Mouse (Mus musculus): ENCODE measurements at regions not wholly inside any gene's neighbourhood (a gene's known extent, or its start where the extent isn't known, plus 50 kb on each side); places are given as distances from the start of the nearest gene placed in this dataset.
A peak's percentile ranks its signal among the peaks of the same experiment; 100 is the strongest.

- WGBS: 68% methylated on average over 1 of the region's 1 CpGs
- Histone ChIP-seq H3K27ac (ENCODE audit: low read length) (no peak overlapping the region), H3K9me3 (replicated peaks; ENCODE audit: control insufficient read depth, low read length, poor library complexity, severe bottlenecking) (no peaks in the 10 kb centered on the region), H3K27me3 (ENCODE audit: control insufficient read depth, insufficient read depth, low read depth, low read length) (no peaks in the 10 kb centered on the region), H3K4me3 (ENCODE audit: low read depth, low read length) (no peak overlapping the region), H3K9ac (ENCODE audit: low read depth, low read length) (no peak overlapping the region), H3K4me1 (ENCODE audit: control insufficient read depth, insufficient read depth, low read length) (no peaks in the 10 kb centered on the region), H3K4me2 (ENCODE audit: low read length) (no peak overlapping the region), H3K36me3 (ENCODE audit: control insufficient read depth, insufficient read depth, low read length) (no peaks in the 10 kb centered on the region)
- no peak for ATAC-seq
Observed at GRCm38 (mm10) chr6:41225382-41225781, 76.7 kb upstream of the Try4 start.

- Histone ChIP-seq H3K4me1 (ENCODE audit: control insufficient read depth, insufficient read depth, low read length) (no peaks in the 10 kb centered on the region), H3K27me3 (ENCODE audit: control insufficient read depth, insufficient read depth, low read depth, low read length) (no peaks in the 10 kb centered on the region), H3K36me3 (ENCODE audit: control insufficient read depth, insufficient read depth, low read length) (no peaks in the 10 kb centered on the region), H3K4me3 (ENCODE audit: low read depth, low read length) (no peak overlapping the region), H3K9me3 (replicated peaks; ENCODE audit: control insufficient read depth, low read length, poor library complexity, severe bottlenecking) (no peaks in the 10 kb centered on the region), H3K27ac (ENCODE audit: low read length) (no peak overlapping the region), H3K9ac (ENCODE audit: low read depth, low read length) (no peak overlapping the region), H3K4me2 (ENCODE audit: low read length) (no peak overlapping the region)
- 88% methylated on average over 7 of the region's 7 CpGs for WGBS
- no peak for ATAC-seq
Observed at GRCm38 (mm10) chr6:41218415-41218814, 83.7 kb upstream of the Try4 start.

DNA sequence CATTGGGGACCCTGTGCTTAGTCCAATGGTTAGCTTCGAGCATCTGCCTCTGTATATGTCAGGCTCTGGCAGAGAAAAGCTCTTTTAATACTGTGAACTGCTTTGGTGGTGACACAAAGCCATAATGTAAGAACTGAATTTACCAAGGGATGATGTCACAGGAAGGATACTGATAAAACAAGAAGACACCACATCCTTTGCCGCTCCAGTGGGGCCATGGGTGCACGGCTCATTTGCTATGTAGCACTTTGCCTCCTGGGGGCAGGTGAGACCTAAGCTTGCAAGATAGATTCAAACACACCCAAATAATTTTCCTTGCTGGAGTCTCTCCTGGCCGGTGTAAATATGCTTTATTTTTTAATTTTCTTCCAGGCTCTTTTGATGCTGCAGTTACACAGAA lies 86.2 kb upstream of the Try4 start:
- Histone ChIP-seq H3K27ac (ENCODE audit: low read length) (no peak overlapping the region), H3K9me3 (replicated peaks; ENCODE audit: control insufficient read depth, low read length, poor library complexity, severe bottlenecking) (no peaks in the 10 kb centered on the region), H3K36me3 (ENCODE audit: control insufficient read depth, insufficient read depth, low read length) (no peaks in the 10 kb centered on the region), H3K27me3 (ENCODE audit: control insufficient read depth, insufficient read depth, low read depth, low read length) (no peaks in the 10 kb centered on the region), H3K4me2 (ENCODE audit: low read length) (no peak overlapping the region), H3K9ac (ENCODE audit: low read depth, low read length) (no peak overlapping the region), H3K4me3 (ENCODE audit: low read depth, low read length) (no peak overlapping the region), H3K4me1 (ENCODE audit: control insufficient read depth, insufficient read depth, low read length) (no peaks in the 10 kb centered on the region)
- WGBS: 92% methylated on average over 4 of the region's 4 CpGs
- ATAC-seq: no peak

DNA sequence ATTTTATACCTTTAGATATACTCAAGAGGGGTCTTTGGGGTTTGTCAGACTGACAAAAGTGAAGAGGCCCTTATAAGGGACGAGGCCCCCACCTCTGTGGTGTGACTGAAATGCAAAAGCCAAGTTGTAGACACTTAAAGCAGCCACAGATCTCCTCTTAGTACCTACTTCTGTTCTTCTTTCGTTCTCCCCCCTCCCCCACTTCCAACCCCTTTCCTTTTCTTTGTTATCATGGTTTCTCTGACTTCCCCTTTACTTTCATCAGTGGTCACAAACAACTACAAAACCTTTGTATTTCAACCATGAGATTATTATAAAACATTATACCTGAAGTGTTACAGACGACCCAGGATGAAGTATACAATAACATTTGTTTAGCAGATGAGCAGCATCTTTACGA lies 96.2 kb upstream of the Try4 start:
- ATAC-seq: no peak
- Histone ChIP-seq H3K27ac (ENCODE audit: low read length) (no peak overlapping the region), H3K4me2 (ENCODE audit: low read length) (no peak overlapping the region), H3K27me3 (ENCODE audit: control insufficient read depth, insufficient read depth, low read depth, low read length) (no peaks in the 10 kb centered on the region), H3K36me3 (ENCODE audit: control insufficient read depth, insufficient read depth, low read length) (no peaks in the 10 kb centered on the region), H3K4me1 (ENCODE audit: control insufficient read depth, insufficient read depth, low read length) (no peaks in the 10 kb centered on the region), H3K4me3 (ENCODE audit: low read depth, low read length) (no peak overlapping the region), H3K9me3 (replicated peaks; ENCODE audit: control insufficient read depth, low read length, poor library complexity, severe bottlenecking) (no peaks in the 10 kb centered on the region), H3K9ac (ENCODE audit: low read depth, low read length) (no peak overlapping the region)
- 73% methylated on average over 4 of the region's 4 CpGs for WGBS

DNA sequence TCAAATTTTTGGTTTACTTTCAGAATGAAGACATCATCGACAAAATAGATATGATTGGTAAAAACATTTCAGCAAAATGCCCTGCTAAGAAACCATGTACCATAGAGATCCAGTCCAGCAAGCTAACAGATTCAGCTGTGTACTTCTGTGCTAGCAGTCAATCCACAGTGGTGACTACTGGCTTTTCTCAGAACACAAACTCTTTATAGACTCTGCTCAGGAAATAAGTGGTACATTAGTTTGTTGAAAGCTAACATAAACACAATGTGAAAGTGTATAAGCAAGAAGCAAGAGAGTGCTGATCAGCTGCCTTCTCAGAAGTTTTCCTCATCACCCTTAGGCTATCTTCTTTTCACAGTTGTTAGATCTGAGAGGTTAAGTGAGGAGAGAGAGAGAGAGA lies 99.2 kb upstream of the Try4 start:
- no peak overlapping the region for H3K9ac ChIP-seq (ENCODE audit: low read depth, low read length)
- 89% methylated on average over 1 of the region's 1 CpGs for WGBS
- no peak overlapping the region for H3K4me3 ChIP-seq (ENCODE audit: low read depth, low read length)
- no peaks in the 10 kb centered on the region for H3K9me3 ChIP-seq (replicated peaks; ENCODE audit: control insufficient read depth, low read length, poor library complexity, severe bottlenecking)
- no peak overlapping the region for H3K4me2 ChIP-seq (ENCODE audit: low read length)
- ATAC-seq: no peak
- no peak overlapping the region for H3K27ac ChIP-seq (ENCODE audit: low read length)
- H3K4me1 ChIP-seq (ENCODE audit: control insufficient read depth, insufficient read depth, low read length): no peaks in the 10 kb centered on the region
- H3K36me3 ChIP-seq (ENCODE audit: control insufficient read depth, insufficient read depth, low read length): no peaks in the 10 kb centered on the region
- H3K27me3 ChIP-seq (ENCODE audit: control insufficient read depth, insufficient read depth, low read depth, low read length): no peaks in the 10 kb centered on the region

GRCm38 (mm10) chr6:41202302-41202701 lies 99.8 kb upstream of the Try4 start:
- no peak overlapping the region for H3K4me2 ChIP-seq (ENCODE audit: low read length)
- no peak overlapping the region for H3K4me3 ChIP-seq (ENCODE audit: low read depth, low read length)
- no peaks in the 10 kb centered on the region for H3K9me3 ChIP-seq (replicated peaks; ENCODE audit: control insufficient read depth, low read length, poor library complexity, severe bottlenecking)
- no peaks in the 10 kb centered on the region for H3K27me3 ChIP-seq (ENCODE audit: control insufficient read depth, insufficient read depth, low read depth, low read length)
- no peak overlapping the region for H3K9ac ChIP-seq (ENCODE audit: low read depth, low read length)
- no peaks in the 10 kb centered on the region for H3K4me1 ChIP-seq (ENCODE audit: control insufficient read depth, insufficient read depth, low read length)
- no peaks in the 10 kb centered on the region for H3K36me3 ChIP-seq (ENCODE audit: control insufficient read depth, insufficient read depth, low read length)
- ATAC-seq: no peak
- H3K27ac ChIP-seq (ENCODE audit: low read length): no peak overlapping the region
- WGBS: 80% methylated on average over 2 of the region's 2 CpGs

GRCm38 (mm10) chr6:41194464-41194863 lies 107.6 kb upstream of the Try4 start:
- H3K27ac ChIP-seq (ENCODE audit: low read length): no peak overlapping the region
- H3K4me2 ChIP-seq (ENCODE audit: low read length): no peak overlapping the region
- H3K4me1 ChIP-seq (ENCODE audit: control insufficient read depth, insufficient read depth, low read length): no peaks in the 10 kb centered on the region
- H3K4me3 ChIP-seq (ENCODE audit: low read depth, low read length): no peak overlapping the region
- WGBS: 52% methylated on average over 1 of the region's 1 CpGs
- H3K9me3 ChIP-seq (replicated peaks; ENCODE audit: control insufficient read depth, low read length, poor library complexity, severe bottlenecking): no peaks in the 10 kb centered on the region
- ATAC-seq: no peak
- no peak overlapping the region for H3K9ac ChIP-seq (ENCODE audit: low read depth, low read length)
- no peaks in the 10 kb centered on the region for H3K27me3 ChIP-seq (ENCODE audit: control insufficient read depth, insufficient read depth, low read depth, low read length)
- no peaks in the 10 kb centered on the region for H3K36me3 ChIP-seq (ENCODE audit: control insufficient read depth, insufficient read depth, low read length)

DNA sequence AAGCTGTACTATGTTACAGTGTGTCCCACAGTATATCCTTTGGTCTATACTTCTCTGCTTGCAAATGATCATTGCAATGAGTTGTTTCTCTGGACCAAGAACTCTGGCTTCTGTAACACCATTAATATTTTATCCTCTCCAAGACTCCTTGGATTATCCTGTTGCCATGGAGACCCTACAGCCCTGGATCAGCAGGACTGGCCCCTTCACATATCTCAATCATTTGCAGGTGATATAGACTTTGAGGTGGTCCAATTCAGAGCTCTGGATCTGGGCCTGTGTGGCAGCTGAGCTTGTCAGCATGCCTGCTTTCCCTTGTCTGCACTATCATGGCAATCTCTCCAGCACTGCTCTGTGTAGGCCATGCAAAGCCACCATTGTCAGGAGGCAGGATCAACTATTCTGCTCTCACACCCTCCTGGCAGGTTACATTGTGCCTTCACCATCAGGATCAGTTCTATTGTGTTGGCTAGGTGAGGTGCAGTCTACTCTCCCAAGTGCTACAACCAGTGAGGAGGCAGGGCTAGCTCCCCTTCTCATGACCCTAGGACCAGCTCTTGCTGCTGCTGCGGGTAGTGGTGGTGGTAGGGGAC lies 110.2 kb upstream of the Try4 start:
- WGBS: 89% methylated on average over 1 of the region's 1 CpGs
- no peaks in the 10 kb centered on the region for H3K4me1 ChIP-seq (ENCODE audit: control insufficient read depth, insufficient read depth, low read length)
- no peaks in the 10 kb centered on the region for H3K36me3 ChIP-seq (ENCODE audit: control insufficient read depth, insufficient read depth, low read length)
- no peak overlapping the region for H3K4me3 ChIP-seq (ENCODE audit: low read depth, low read length)
- ATAC-seq: peak; percentile 87
- no peaks in the 10 kb centered on the region for H3K9me3 ChIP-seq (replicated peaks; ENCODE audit: control insufficient read depth, low read length, poor library complexity, severe bottlenecking)
- no peaks in the 10 kb centered on the region for H3K27me3 ChIP-seq (ENCODE audit: control insufficient read depth, insufficient read depth, low read depth, low read length)
- no peak overlapping the region; the same call in 1 of the 2 replicates for H3K27ac ChIP-seq (ENCODE audit: low read length)
- H3K4me2 ChIP-seq (ENCODE audit: low read length): no peak overlapping the region
- H3K9ac ChIP-seq (ENCODE audit: low read depth, low read length): no peak overlapping the region

DNA sequence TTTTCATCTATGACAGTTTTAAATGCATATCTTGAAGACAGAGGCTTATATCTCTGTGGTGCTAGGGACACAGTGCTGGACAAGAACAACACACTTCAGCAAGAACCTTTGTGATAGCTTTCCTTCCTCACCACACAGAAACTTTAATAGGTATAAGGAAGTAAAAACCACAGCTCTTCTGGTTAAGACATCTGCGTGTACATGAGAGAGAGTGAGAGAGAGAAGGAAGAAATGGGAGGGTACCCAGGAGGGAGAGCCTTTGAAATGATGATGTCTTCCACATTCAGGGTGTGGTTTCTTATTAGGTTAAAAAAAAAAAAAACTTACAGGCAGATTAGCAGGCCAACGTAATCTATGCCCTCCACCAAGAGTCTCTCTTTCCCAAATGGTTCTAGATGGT lies 113.2 kb upstream of the Try4 start:
- Histone ChIP-seq H3K4me2 (ENCODE audit: low read length) (no peak overlapping the region), H3K4me3 (ENCODE audit: low read depth, low read length) (no peak overlapping the region), H3K36me3 (ENCODE audit: control insufficient read depth, insufficient read depth, low read length) (no peaks in the 10 kb centered on the region), H3K9me3 (replicated peaks; ENCODE audit: control insufficient read depth, low read length, poor library complexity, severe bottlenecking) (no peaks in the 10 kb centered on the region), H3K9ac (ENCODE audit: low read depth, low read length) (no peak overlapping the region), H3K27ac (ENCODE audit: low read length) (no peak overlapping the region), H3K4me1 (ENCODE audit: control insufficient read depth, insufficient read depth, low read length) (no peaks in the 10 kb centered on the region), H3K27me3 (ENCODE audit: control insufficient read depth, insufficient read depth, low read depth, low read length) (no peaks in the 10 kb centered on the region)
- no peak for ATAC-seq
- 84% methylated on average over 2 of the region's 2 CpGs for WGBS
